Mouse (Mus musculus): ENCODE data around the gene Pigs.
A peak's percentile ranks its signal among the peaks of the same experiment; 100 is the strongest.

Gene Pigs

GRCm38 (mm10) chr11:78327634-78328511 is at the start of gene Pigs:
Gene Pigs, plus strand, starts transcription at chr11:78328415.
- DNase-seq (ENCODE audit: low read depth, low spot score) = peak; percentile 98

DNA sequence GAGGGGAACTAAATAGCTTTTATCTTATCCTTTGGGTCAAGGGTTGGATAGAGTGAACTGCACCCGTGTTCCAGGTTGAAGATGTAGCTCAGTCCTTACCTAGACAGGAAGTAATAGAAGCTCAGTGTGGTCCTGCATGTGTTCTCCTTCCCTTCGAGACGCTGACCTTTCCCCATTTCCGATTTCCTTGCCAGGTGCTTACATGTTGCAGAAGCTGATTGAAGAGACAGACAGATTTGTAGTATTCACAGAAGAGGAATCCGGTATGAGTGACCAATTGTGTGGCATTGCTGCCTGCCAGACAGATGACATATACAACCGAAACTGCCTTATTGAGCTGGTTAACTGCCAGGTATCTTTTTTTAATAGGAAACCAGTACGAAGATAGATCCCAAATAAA is 49.4 kb upstream of the Pigs start:
- no peak for DNase-seq (ENCODE audit: low read depth, low spot score)

DNA sequence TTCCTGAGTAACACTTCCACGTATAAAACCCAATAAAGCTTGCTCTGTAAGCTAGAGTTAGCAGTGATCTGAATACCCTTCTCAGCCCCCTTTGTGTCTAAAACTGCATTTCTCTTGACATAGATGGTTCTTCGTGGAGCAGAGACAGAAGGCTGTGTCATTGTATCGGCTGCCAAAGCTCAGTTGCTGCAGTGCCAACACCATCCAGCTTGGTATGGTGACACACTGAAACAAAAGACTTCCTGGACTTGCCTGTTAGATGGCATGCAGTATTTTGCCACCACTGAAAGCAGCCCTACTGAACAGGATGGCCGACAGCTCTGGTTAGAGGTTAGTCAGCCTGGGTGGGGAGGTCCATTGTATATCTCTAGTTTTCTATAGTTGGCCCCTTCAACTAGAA is 48.6 kb upstream of the Pigs start:
- DNase-seq (ENCODE audit: low read depth, low spot score) = no peak

GRCm38 (mm10) chr11:78289146-78289763 is 39.0 kb upstream of the Pigs start:
- DNase-seq (ENCODE audit: low read depth, low spot score) = no peak

- DNase-seq (ENCODE audit: low read depth, low spot score) = no peak
Measured at GRCm38 (mm10) chr11:78290654-78291053, 37.6 kb upstream of the Pigs start, which contains the start of gene BC030499. Gene BC030499, plus strand, starts transcription at chr11:78290841.

GRCm38 (mm10) chr11:78294585-78294984 is 33.6 kb upstream of the Pigs start:
- DNase-seq (ENCODE audit: low read depth, low spot score) = no peak

GRCm38 (mm10) chr11:78300917-78301316 is 27.3 kb upstream of the Pigs start:
- no peak for DNase-seq (ENCODE audit: low read depth, low spot score)

DNA sequence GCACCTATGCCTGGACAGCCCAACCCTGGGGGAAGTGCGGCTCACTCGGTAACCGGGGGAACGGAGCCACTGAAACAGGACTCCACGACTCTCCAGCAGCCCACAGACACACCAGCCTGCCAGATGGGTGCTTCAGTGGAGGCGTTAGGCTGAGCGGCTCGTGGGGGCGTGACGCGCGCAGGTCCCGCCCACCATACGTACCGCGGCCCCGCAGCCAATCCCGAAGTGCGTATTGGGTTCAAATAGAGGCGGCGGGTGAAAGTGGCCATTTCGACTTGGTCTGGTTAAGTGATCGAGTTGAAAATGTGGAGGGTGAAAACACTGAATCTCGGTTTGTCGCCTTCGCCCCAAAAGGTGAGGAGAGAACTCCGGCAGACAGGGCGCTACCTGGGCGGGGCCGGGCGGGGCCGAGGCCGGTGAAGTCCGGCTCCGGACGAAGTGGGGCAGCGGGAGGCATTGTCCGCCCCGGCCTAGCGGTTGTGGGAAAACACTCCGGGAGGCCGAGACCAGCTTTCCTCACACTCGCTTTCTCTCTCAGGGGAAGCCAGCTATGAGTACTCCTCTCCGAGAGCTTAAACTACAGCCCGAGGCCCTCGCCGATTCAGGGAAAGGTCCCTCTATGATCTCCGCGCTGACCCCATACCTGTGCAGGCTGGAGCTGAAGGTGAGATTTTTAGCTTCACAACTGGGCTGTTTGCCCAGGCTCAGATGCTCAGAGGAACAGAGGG is 26.7 kb upstream of the Pigs start, which contains the start of gene Spag5:
Gene Spag5, plus strand, starts transcription at position 173 of the 728 bp plus-strand sequence.
- DNase-seq (ENCODE audit: low read depth, low spot score) = peak; percentile 96

DNA sequence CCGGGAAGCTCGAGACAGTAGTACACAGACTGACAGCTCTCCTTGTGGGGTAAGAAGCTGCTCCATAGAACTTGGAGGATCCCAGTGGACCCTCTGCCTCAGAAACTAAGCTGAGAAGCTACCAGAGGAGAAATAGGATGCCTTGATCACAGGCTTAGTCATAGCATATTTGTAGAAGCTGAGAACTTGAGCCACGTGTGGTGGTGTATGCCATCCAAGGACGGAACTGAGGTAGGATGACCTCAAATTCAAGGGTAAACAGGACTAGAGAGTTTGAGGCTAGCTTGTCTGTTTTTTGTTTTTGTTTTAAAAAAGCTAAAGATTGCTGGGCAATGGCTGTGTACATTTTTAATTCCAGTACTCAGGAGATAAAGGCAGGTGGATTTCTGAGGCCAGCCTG is 22.9 kb upstream of the Pigs start:
- DNase-seq (ENCODE audit: low read depth, low spot score) = no peak

DNA sequence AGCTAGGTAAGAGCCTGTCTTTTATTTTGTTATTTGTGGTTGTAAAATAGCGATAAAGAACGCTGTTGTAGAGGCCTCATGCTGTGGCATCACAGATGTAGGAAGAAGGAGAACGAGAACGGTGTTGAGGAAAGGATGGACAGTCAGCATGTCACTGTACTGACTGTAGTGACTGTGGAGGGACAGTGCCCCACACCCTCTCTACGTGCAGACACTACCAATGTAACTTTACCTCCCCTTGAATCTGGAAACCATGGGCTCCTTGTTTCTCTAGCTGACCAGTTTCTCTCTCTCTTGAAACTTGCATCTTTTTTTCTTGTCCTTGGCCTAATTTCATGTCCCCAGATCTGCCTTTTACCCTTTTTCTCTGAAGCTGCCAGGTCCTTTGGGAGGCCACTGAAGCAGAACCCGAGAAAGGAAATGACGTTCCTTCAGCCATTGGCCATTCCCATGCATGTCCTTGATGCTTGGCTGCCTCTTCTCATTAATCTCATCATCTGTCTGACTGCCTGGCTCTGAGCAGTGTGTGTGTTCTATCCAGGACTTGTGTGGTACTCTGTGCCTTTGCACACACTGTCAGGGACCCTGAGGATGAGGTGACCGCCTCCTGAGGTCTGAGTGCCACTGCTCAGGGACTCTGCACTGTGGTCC is 17.2 kb upstream of the Pigs start:
- no peak for DNase-seq (ENCODE audit: low read depth, low spot score)

- DNase-seq (ENCODE audit: low read depth, low spot score) = no peak
Measured at GRCm38 (mm10) chr11:78313662-78314061, 14.6 kb upstream of the Pigs start.

DNA sequence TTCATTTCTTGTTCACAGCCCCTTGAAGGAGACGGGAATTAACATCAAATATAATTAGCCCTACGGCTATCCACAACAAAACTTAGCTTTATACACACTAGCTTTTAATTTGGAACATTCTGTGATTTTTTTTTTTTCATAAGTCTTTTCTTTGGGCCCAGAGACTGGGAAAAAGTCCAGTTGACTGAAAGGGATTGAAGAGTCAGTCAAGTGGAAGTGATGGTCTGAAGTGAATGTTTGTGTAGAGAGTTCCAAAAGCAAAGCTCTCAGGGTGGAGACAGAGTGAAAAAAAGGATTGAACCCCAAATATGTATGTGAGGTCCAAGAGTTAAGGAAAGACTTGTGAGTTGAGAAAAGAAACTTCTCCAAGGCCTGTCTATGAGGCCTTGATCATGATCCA is 9.8 kb upstream of the Pigs start:
- no peak for DNase-seq (ENCODE audit: low read depth, low spot score)

DNA sequence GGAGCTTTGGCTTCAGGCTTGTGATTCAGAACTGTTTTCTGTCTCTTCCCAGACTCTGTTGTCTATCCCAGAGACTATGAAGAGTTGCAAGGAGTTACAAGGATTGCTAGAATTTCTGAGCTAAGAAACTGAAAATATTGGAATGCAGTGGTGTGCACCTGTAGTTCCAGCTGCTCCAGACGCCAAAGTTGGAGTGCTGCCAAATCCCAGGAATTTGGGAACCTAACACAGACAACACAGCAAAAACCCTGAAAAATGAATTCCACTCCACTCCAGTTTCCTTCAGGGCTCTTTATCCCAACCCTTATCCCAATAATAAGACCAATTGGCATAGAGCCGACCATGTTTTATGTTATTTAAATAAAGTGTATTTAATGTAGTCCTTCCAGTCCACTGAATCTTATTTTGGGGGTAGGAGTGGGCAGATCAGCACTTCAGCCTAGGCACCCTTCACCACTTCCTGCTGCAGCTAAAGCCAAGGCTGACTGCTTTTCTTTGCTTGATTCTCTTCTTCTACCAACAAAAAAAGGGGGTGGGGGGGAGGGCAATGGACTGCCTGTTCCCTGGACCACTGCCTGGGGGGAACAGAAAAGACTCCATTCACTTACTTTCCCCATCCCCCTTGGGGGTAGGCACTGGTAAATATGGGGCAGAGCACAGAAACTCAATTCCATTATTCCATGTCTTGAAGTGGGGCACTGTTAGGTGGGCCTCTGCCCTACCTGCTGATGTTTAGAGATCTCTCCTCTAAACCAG is 6.0 kb upstream of the Pigs start:
- DNase-seq (ENCODE audit: low read depth, low spot score) = no peak

DNA sequence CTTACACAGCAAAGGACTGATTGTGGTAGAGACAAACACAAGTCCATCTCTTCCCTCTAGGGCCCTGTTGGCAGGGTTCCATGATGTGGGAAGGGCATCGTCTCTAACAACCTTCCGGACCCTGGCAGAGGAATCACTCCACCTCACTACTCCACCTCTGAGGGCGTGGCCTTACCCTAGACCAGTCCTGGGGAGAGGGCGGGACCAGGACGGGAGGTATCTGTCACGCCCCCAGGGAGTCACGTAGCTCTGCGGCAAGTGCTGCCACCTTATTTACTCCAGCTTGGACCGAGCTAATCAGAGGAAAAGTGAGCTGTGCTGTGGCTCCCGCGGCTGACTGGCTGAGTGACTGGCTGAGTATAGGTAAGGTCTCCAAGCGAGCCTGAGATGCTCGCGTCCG is 5.4 kb upstream of the Pigs start, which contains the start of gene Aldoc:
Gene Aldoc, plus strand, starts transcription at position 109 of the 400 bp plus-strand sequence.
- DNase-seq (ENCODE audit: low read depth, low spot score) = peak; percentile 97

DNA sequence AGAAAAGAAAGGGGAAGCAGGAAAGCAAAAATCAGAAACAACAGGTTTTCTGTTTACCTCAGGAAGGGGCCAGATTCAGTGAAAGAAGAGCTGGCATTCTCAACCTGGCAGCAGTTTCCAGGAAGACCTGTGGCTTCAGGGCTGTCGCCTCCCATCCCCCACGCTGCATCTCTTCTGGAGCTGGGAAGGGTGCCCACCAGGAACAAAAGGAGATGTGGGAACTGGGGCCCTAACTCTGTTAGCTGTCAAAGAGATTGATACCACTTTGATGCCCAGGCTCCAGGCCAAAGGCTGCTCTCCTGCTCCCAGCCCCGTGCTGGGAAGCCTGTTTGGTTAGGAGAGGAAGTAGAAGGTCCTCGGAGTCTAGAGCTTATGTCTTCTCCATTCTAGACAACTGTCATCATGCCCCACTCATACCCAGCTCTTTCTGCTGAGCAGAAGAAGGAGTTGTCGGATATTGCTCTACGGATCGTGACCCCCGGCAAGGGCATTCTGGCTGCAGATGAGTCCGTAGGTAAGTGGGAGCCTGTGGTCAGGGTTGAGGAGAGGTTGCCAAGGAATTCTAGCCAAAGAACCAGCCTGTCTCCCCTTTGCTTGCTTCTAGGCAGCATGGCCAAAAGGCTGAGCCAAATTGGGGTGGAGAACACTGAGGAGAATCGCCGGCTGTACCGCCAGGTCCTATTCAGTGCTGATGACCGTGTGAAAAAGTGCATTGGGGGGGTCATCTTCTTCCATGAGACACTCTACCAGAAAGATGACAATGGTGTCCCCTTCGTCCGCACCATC is 4.0 kb upstream of the Pigs start:
- DNase-seq (ENCODE audit: low read depth, low spot score) = no peak

DNA sequence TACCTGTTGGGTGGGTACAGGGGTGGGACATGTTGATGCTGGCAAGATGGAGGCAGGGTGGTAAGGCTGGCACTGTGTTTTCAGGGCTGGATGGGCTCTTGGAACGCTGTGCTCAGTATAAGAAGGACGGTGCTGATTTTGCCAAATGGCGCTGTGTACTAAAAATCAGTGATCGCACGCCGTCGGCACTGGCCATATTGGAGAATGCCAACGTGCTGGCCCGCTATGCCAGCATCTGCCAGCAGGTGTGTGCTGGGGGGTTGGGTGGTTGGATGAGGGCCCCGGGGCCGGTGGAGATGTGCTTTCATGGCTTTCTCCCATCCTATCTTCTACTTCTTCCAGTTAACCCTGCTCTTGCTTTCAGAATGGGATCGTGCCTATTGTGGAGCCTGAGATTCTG is 3.2 kb upstream of the Pigs start:
- DNase-seq (ENCODE audit: low read depth, low spot score) = no peak

- no peak for DNase-seq (ENCODE audit: low read depth, low spot score)
Measured at GRCm38 (mm10) chr11:78327215-78327614, 1.0 kb upstream of the Pigs start.

DNA sequence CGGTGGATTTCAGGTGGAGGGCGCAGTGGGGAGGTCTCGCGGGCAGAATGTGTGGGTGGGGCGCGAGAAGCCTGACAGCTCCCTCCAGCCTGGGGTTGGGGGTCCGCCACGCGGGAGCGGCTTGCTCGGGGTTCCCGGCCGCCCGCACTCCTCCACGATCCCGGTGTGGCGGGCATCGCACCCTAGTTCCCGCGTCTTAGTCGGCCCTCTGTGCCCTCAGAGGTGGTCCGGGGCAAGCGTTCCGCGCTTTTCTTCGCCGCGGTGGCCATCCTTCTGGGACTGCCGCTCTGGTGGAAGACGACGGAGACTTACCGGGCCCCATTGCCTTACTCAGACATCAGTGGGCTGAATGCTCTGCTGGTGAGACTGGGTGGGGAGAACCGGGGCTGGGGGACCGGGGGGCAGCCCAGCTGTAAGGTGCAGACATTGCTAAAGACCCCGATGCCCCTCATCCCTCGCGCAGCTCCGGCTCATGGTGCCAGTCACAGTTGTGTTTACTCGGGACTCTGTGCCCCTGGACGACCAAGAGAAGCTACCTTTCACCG is 369 bp downstream of the Pigs start:
- DNase-seq (ENCODE audit: low read depth, low spot score) = no peak

DNA sequence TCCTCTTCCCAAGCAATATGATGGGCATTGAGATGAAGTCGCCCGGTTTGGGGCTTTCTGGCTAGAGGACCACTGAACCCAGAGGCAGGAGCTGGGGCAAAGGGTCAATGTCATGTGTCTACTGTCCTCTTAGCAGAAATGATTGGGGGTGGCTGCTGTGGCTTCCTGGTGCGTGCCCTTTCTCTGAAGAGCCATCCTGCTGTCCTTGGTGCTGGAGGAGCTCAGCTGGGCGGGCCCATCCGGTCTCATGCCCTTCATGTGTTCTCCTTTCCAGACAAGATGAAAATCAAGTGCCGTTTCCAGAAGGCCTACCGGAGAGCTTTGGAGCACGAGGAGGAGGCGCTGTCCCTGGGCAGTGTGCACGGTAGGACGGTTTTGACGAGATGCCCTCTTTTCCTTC is 4.5 kb downstream of the Pigs start:
- DNase-seq (ENCODE audit: low read depth, low spot score) = peak; percentile 49

- no peak for DNase-seq (ENCODE audit: low read depth, low spot score)
Measured at GRCm38 (mm10) chr11:78333992-78334391, 5.8 kb downstream of the Pigs start.
